Mouse (Mus musculus) thymus, postnatal 0 days (tissue): Measurements from ENCODE around the gene Dock1. TPM values are rescaled to one million over a fixed set of nuclear protein-coding genes. Genes with fewer than 3 reads are reported as not detected.
A peak's percentile ranks its signal among the peaks of the same experiment; 100 is the strongest.

Experiments
- DNase-seq: peaks from one replicate; pipeline ENCODE4 v3.0.0-alpha.2; 2015; ENCODE audit warnings: low spot score
- polyA plus RNA-seq: library from polyadenylated mRNA; unstranded; fragments of >200 nt; fragmentation: Nextera tagmentation; extraction: Ambion mirVana; gene quantifications from 2 replicates; pipeline ENCODE4 v1.2.1, GENCODE M21; 2015

Dock1 gene
- polyA plus RNA-seq, 1 experiment from 2014 or later, result 5.3 TPM

- no peak for DNase-seq
Observed at GRCm38 (mm10) chr7:134695431-134695830, 25.0 kb downstream of the Dock1 start.

- no peak for DNase-seq
Observed at GRCm38 (mm10) chr7:134696126-134696979, 25.9 kb downstream of the Dock1 start.

- DNase-seq, result peak; percentile 2
Observed at GRCm38 (mm10) chr7:134697479-134697878, 27.0 kb downstream of the Dock1 start.

- DNase-seq, result no peak
Observed at GRCm38 (mm10) chr7:134698246-134698645, 27.8 kb downstream of the Dock1 start.

- DNase-seq, result no peak
Observed at GRCm38 (mm10) chr7:134700001-134700400, 29.5 kb downstream of the Dock1 start.

GRCm38 (mm10) chr7:134702481-134702880 is 32.0 kb downstream of the Dock1 start:
- no peak for DNase-seq

GRCm38 (mm10) chr7:134703704-134704103 is 33.2 kb downstream of the Dock1 start:
- DNase-seq, result no peak

GRCm38 (mm10) chr7:134709226-134709853 is 38.9 kb downstream of the Dock1 start:
- no peak for DNase-seq

GRCm38 (mm10) chr7:134711576-134711975 is 41.1 kb downstream of the Dock1 start:
- no peak for DNase-seq

GRCm38 (mm10) chr7:134719406-134719805 is 49.0 kb downstream of the Dock1 start:
- no peak for DNase-seq

GRCm38 (mm10) chr7:134722361-134722760 is 51.9 kb downstream of the Dock1 start:
- no peak for DNase-seq

- no peak for DNase-seq
Observed at GRCm38 (mm10) chr7:134722955-134723354, 52.5 kb downstream of the Dock1 start.

- DNase-seq, result no peak
Observed at GRCm38 (mm10) chr7:134723509-134723908, 53.1 kb downstream of the Dock1 start.

GRCm38 (mm10) chr7:134724841-134725240 is 54.4 kb downstream of the Dock1 start:
- no peak for DNase-seq

- no peak for DNase-seq
Observed at GRCm38 (mm10) chr7:134725551-134726529, 55.4 kb downstream of the Dock1 start.

GRCm38 (mm10) chr7:134726530-134727258 is 56.2 kb downstream of the Dock1 start:
- no peak for DNase-seq

GRCm38 (mm10) chr7:134729348-134729747 is 58.9 kb downstream of the Dock1 start:
- DNase-seq, result no peak

GRCm38 (mm10) chr7:134730406-134731126 is 60.1 kb downstream of the Dock1 start:
- no peak for DNase-seq

- DNase-seq, result no peak
Observed at GRCm38 (mm10) chr7:134747059-134747458, 76.6 kb downstream of the Dock1 start.

- no peak for DNase-seq
Observed at GRCm38 (mm10) chr7:134748376-134748775, 77.9 kb downstream of the Dock1 start.
